Comparison of ENCODE assay signal across 8 mouse cellular contexts in the genomic region with DNA sequence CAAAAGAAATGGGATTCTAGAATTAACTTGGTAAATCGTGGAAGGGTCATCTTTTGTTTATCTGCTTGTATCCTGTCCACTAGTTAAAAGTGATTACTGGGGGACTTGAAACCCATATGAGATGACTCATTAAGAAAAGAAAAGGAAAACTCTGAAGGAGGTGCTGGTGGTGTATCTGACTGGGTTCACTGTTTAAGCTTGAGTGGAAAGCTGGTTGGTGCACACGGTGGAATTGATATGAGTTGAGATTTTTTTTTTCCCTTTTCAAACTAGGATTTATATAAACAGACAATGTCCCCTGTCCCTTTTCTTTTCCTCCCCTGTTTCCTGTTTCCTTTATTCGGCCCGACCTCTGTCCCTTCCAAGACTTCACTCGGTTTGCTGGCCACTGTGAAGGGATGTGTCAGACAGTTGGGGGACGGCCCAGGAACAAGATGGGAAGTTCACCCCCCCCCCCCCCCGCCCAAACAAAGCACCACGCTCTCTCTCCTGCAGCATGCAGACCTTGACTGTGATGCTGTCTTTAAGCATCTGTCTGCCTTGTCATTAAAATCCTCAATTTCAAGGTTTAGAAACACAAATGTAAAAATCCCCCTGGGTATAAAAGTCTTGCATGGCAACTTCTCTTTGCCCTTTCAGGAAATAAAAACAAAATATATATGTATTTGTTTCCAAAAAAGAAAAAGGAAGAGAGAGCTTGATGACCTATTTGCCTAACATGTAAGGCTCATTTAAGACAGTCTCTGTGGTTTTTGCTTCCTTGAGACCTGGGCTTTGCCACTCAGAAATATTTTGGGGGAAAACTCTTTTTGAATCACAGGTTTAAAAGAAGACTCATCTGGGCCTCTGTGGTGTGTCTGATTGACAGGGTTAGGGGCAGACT.
DNase-seq lines count a peak whose midpoint lies in the region; ATAC-seq and TF ChIP-seq lines count a peak whose summit lies in the region.

No protein-coding gene starts in this region.

- peak overlapping the region; percentile 98 for H3K27ac ChIP-seq in gastrocnemius, adult 2 months
- H3K27ac ChIP-seq in brown adipose tissue, adult 24 weeks (replicated peaks; ENCODE audit: low read depth, low read length), result peak overlapping the region; percentile 44; the same call in 1 of the 2 replicates
- H3K27ac ChIP-seq in heart, embryonic 16.5 days (ENCODE audit: low read length), result peak overlapping the region; percentile 57
- peak overlapping the region; percentile 100 for H3K27ac ChIP-seq in midbrain, embryonic 10.5 days (replicated peaks)

- no peaks in the 10 kb centered on the region for H3K27me3 ChIP-seq in heart, embryonic 16.5 days (ENCODE audit: control insufficient read depth, insufficient read depth, low read length)
- no peaks in the 10 kb centered on the region for H3K27me3 ChIP-seq in midbrain, embryonic 10.5 days (ENCODE audit: low read depth, poor library complexity, severe bottlenecking)

- no peak for TF ChIP-seq CTCF in gastrocnemius, adult 2 months (IDR thresholded peaks at IDR 0.05)

- peak; percentile 53 for DNase-seq in gastrocnemius, adult 2 months
- DNase-seq in gastrocnemius, adult 8-10 months (ENCODE audit: low spot score in 2 of 2), result no peak
- no peak for DNase-seq in midbrain, embryonic 10.5 days (ENCODE audit: low spot score)
- no peak for DNase-seq in yolk sac, embryonic 10.5 days (ENCODE audit: low spot score)
- no peak for DNase-seq in right cerebral cortex, postnatal 4 days

- no peaks in the 10 kb centered on the region for H3K9me3 ChIP-seq in heart, embryonic 16.5 days (replicated peaks; ENCODE audit: control insufficient read depth, low read length)
- no peaks in the 10 kb centered on the region for H3K9me3 ChIP-seq in midbrain, embryonic 10.5 days (replicated peaks)

- no peak for ATAC-seq in heart, embryonic 16.5 days (replicated peaks; ENCODE audit: extremely low read depth, insufficient read depth, low FRiP score)
- ATAC-seq in megakaryocyte progenitor cell, adult 5-6 weeks (replicated peaks; ENCODE audit: poor library complexity), result no peak

- no peaks in the 10 kb centered on the region for H3K36me3 ChIP-seq in heart, embryonic 16.5 days (ENCODE audit: control insufficient read depth, insufficient read depth)
- no peaks in the 10 kb centered on the region for H3K36me3 ChIP-seq in midbrain, embryonic 10.5 days

- 0 out of 2 replicates have a peak overlapping the region, but pooled peaks have one; percentile 45 for H3K9ac ChIP-seq in heart, embryonic 16.5 days (ENCODE audit: low read length)

- peaks cover 9% of the 10 kb centered on the region; the same call in 1 of the 2 replicates for H3K4me1 ChIP-seq in brown adipose tissue, adult 24 weeks (ENCODE audit: control insufficient read depth, insufficient read depth, insufficient read length, low read length)
- peaks cover 64% of the 10 kb centered on the region for H3K4me1 ChIP-seq in heart, embryonic 16.5 days (ENCODE audit: control insufficient read depth, insufficient read depth, low read length)
- peaks cover 100% of the 10 kb centered on the region for H3K4me1 ChIP-seq in midbrain, embryonic 10.5 days

- WGBS in heart, embryonic 16.5 days, result 29% methylated on average over 8 of the region's 8 CpGs
- WGBS in midbrain, embryonic 10.5 days, result under 1% methylated on average over 8 of the region's 8 CpGs

- H3K4me2 ChIP-seq in heart, embryonic 16.5 days (ENCODE audit: low read depth, low read length), result peak overlapping the region; percentile 16; the same call in 1 of the 2 replicates

- intact Hi-C loops in gastrocnemius, adult 2 months (cut with DNase I), result loop anchor here (5.0 to 10.0 kb wide), 3 partner anchors 46 to 201 kb away; no protein-coding TSS in a partner anchor

- H3K4me3 ChIP-seq in gastrocnemius, adult 2 months, result peak overlapping the region; percentile 24; the same call in 1 of the 2 replicates
- H3K4me3 ChIP-seq in brown adipose tissue, adult 24 weeks (ENCODE audit: insufficient read depth, low read depth, low read length), result no peak overlapping the region
- no peak overlapping the region for H3K4me3 ChIP-seq in heart, embryonic 16.5 days (ENCODE audit: low read length)
- H3K4me3 ChIP-seq in midbrain, embryonic 10.5 days, result peak overlapping the region; percentile 89

Comparison
In these comparisons a context has a peak if more than half of its experiments do, and no peak if none do; other contexts are left out.
1. H3K27ac ChIP-seq: peak in every context shown above with its lines; median percentile 100 in midbrain, embryonic 10.5 days; 98 in gastrocnemius, adult 2 months; 57 in heart, embryonic 16.5 days; 44 in brown adipose tissue, adult 24 weeks.
2. H3K4me3 ChIP-seq: peak in gastrocnemius, adult 2 months (single experiment) and midbrain, embryonic 10.5 days (single experiment); none in brown adipose tissue, adult 24 weeks (single experiment) and heart, embryonic 16.5 days (single experiment).